8 mouse cellular contexts compared by ENCODE assay signal in genomic region chr19:52922678-52923495, GRCm38 (mm10).
A peak's percentile ranks its signal among the peaks of the same experiment; 100 is the strongest.
DNase-seq lines count a peak whose midpoint lies in the region; ATAC-seq lines count a peak whose summit lies in the region.

No protein-coding gene starts in this region.

- no peaks in the 10 kb centered on the region for H3K9me3 ChIP-seq in embryonic facial prominence, embryonic 12.5 days
- no peaks in the 10 kb centered on the region for H3K9me3 ChIP-seq in heart, embryonic 15.5 days (replicated peaks)
- H3K9me3 ChIP-seq in liver, embryonic 12.5 days (replicated peaks): no peaks in the 10 kb centered on the region

- no peak overlapping the region for H3K9ac ChIP-seq in embryonic facial prominence, embryonic 12.5 days
- H3K9ac ChIP-seq in heart, embryonic 15.5 days: 0 out of 2 replicates have a peak overlapping the region, but pooled peaks have one; percentile 14
- no peak overlapping the region for H3K9ac ChIP-seq in liver, embryonic 12.5 days

- WGBS in embryonic facial prominence, embryonic 12.5 days: 11% methylated on average over 25 of the region's 25 CpGs
- 13% methylated on average over 25 of the region's 25 CpGs for WGBS in heart, embryonic 15.5 days
- 16% methylated on average over 25 of the region's 25 CpGs for WGBS in liver, embryonic 12.5 days (ENCODE audit: insufficient replicate concordance)

- H3K36me3 ChIP-seq in embryonic facial prominence, embryonic 12.5 days: no peaks in the 10 kb centered on the region
- H3K36me3 ChIP-seq in heart, embryonic 15.5 days: no peaks in the 10 kb centered on the region
- H3K36me3 ChIP-seq in liver, embryonic 12.5 days: no peaks in the 10 kb centered on the region

- no peaks in the 10 kb centered on the region; the same call in 1 of the 2 replicates for H3K27me3 ChIP-seq in embryonic facial prominence, embryonic 12.5 days
- H3K27me3 ChIP-seq in heart, embryonic 15.5 days: no peaks in the 10 kb centered on the region
- H3K27me3 ChIP-seq in liver, embryonic 12.5 days (replicated peaks): no peaks in the 10 kb centered on the region

- peak overlapping the region; percentile 40 for H3K4me2 ChIP-seq in embryonic facial prominence, embryonic 12.5 days (replicated peaks)
- H3K4me2 ChIP-seq in heart, embryonic 15.5 days: peak overlapping the region; percentile 60
- H3K4me2 ChIP-seq in liver, embryonic 12.5 days: peak overlapping the region; percentile 47

- ATAC-seq in embryonic facial prominence, embryonic 12.5 days (ENCODE audit: insufficient number of reproducible peaks, insufficient read depth, low FRiP score, low TSS enrichment): no peak
- no peak for ATAC-seq in heart, embryonic 15.5 days (replicated peaks; ENCODE audit: insufficient number of reproducible peaks, insufficient read depth, low FRiP score, low read depth)
- no peak for ATAC-seq in liver, embryonic 12.5 days

- no peak overlapping the region for H3K4me3 ChIP-seq in embryonic facial prominence, embryonic 12.5 days
- H3K4me3 ChIP-seq in heart, embryonic 15.5 days: peak overlapping the region; percentile 25; the same call in 1 of the 2 replicates
- H3K4me3 ChIP-seq in liver, embryonic 12.5 days: no peak overlapping the region

- DNase-seq in thymus, postnatal 4 days: peak; percentile 60
- DNase-seq in thymus, adult 18-20 months: no peak
- peak; percentile 64 for DNase-seq in kidney, postnatal 14 days
- DNase-seq in neural tube, embryonic 10.5 days (ENCODE audit: extremely low spot score, low spot score): peak; percentile 62
- DNase-seq in urinary bladder, postnatal 25 days (ENCODE audit: low spot score): peak; percentile 56

- H3K27ac ChIP-seq in embryonic facial prominence, embryonic 12.5 days: no peak overlapping the region
- H3K27ac ChIP-seq in heart, embryonic 15.5 days: no peak overlapping the region
- H3K27ac ChIP-seq in liver, embryonic 12.5 days: no peak overlapping the region

- H3K4me1 ChIP-seq in embryonic facial prominence, embryonic 12.5 days: 0 out of 2 replicates have a peak, but pooled peaks cover 2% of the 10 kb centered on the region
- 0 out of 2 replicates have a peak, but pooled peaks cover 3% of the 10 kb centered on the region for H3K4me1 ChIP-seq in heart, embryonic 15.5 days (replicated peaks)
- no peaks in the 10 kb centered on the region for H3K4me1 ChIP-seq in liver, embryonic 12.5 days

Comparison
In these comparisons a context has a peak if more than half of its experiments do, and no peak if none do; other contexts are left out.
1. DNase-seq: peak in thymus, postnatal 4 days (single experiment), kidney, postnatal 14 days (single experiment), neural tube, embryonic 10.5 days (single experiment) and urinary bladder, postnatal 25 days (single experiment); none in thymus, adult 18-20 months (0 of 2).
2. Peak in every context shown above with its lines, with median percentiles within 50 percentile points of each other: H3K4me2 ChIP-seq.